Mouse (Mus musculus): ENCODE results near the gene Rere. TPM values are rescaled to one million over a fixed set of nuclear protein-coding genes. Genes with fewer than 3 reads are reported as not detected.

Rere gene
- total RNA-seq, 2 experiments from 2014 or later, result 108 to 117 TPM

- peak; percentile 38 to 59 for DNase-seq (ENCODE audit: low spot score in 2 of 2)
Measured at GRCm38 (mm10) chr4:150338906-150339650, 57.6 kb downstream of the Rere start.

GRCm38 (mm10) chr4:150340796-150341525, 59.5 kb downstream of the Rere start:
- DNase-seq (ENCODE audit: low spot score in 2 of 2), result no peak

- no peak for DNase-seq (ENCODE audit: low spot score in 2 of 2)
Measured at GRCm38 (mm10) chr4:150344526-150344925, 63.1 kb downstream of the Rere start.

- peak in 1 of 2 experiments; percentile 34 for DNase-seq (ENCODE audit: low spot score in 2 of 2)
Measured at GRCm38 (mm10) chr4:150346651-150347386, 65.4 kb downstream of the Rere start.

GRCm38 (mm10) chr4:150347387-150347672, 65.9 kb downstream of the Rere start:
- DNase-seq (ENCODE audit: low spot score in 2 of 2), result peak in 1 of 2 experiments; percentile 32

GRCm38 (mm10) chr4:150349680-150350101, 68.2 kb downstream of the Rere start:
- DNase-seq (ENCODE audit: low spot score in 2 of 2), result no peak

GRCm38 (mm10) chr4:150351419-150352075, 70.1 kb downstream of the Rere start:
- no peak for DNase-seq (ENCODE audit: low spot score in 2 of 2)

GRCm38 (mm10) chr4:150352736-150353135, 71.3 kb downstream of the Rere start:
- DNase-seq (ENCODE audit: low spot score in 2 of 2), result no peak

- DNase-seq (ENCODE audit: low spot score in 2 of 2), result no peak
Measured at GRCm38 (mm10) chr4:150353376-150353900, 72.0 kb downstream of the Rere start.

- no peak for DNase-seq (ENCODE audit: low spot score in 2 of 2)
Measured at GRCm38 (mm10) chr4:150355801-150356200, 74.4 kb downstream of the Rere start.

GRCm38 (mm10) chr4:150361986-150362691, 80.7 kb downstream of the Rere start:
- DNase-seq (ENCODE audit: low spot score in 2 of 2), result no peak

GRCm38 (mm10) chr4:150362858-150363257, 81.4 kb downstream of the Rere start:
- no peak for DNase-seq (ENCODE audit: low spot score in 2 of 2)

GRCm38 (mm10) chr4:150364786-150365185, 83.3 kb downstream of the Rere start:
- no peak for DNase-seq (ENCODE audit: low spot score in 2 of 2)

- no peak for DNase-seq (ENCODE audit: low spot score in 2 of 2)
Measured at GRCm38 (mm10) chr4:150366510-150367208, 85.2 kb downstream of the Rere start.

- peak; percentile 68 to 76 for DNase-seq (ENCODE audit: low spot score in 2 of 2)
Measured at GRCm38 (mm10) chr4:150371580-150372380, 90.3 kb downstream of the Rere start.

GRCm38 (mm10) chr4:150372631-150373041, 91.2 kb downstream of the Rere start:
- no peak for DNase-seq (ENCODE audit: low spot score in 2 of 2)

GRCm38 (mm10) chr4:150373111-150374109, 92.0 kb downstream of the Rere start:
- no peak for DNase-seq (ENCODE audit: low spot score in 2 of 2)
